Mouse (Mus musculus) neural tube, embryonic 14.5 days (tissue): ENCODE data around the gene Arpc1a. TPM values are rescaled to one million over a fixed set of nuclear protein-coding genes. Genes with fewer than 3 reads are reported as not detected.

Experiments
- ATAC-seq: fragments of 200-750 bp; cut with Nextera tagmentation; 2 replicates; pipeline ENCODE4 v1.8.0; 2017; ENCODE audit warnings: low read depth, mild to moderate bottlenecking, moderate TSS enrichment, moderate library complexity
- H3K27ac ChIP-seq: fragments of 300-500 bp; sonication (generic); 2 replicates; pipeline ENCODE4 v1.5.1; 2014; ENCODE audit warnings: low read depth, mild to moderate bottlenecking, control low read depth, low read length, moderate library complexity, mixed read lengths
- H3K27me3 ChIP-seq: fragments of 300-500 bp; sonication (generic); 2 replicates; pipeline ENCODE4 v1.6.1; 2014; ENCODE audit warnings: low read length; ENCODE audit not compliant: control insufficient read depth, insufficient read depth
- H3K36me3 ChIP-seq: fragments of 300-500 bp; sonication (generic); 2 replicates; pipeline ENCODE4 v1.6.1; 2014; ENCODE audit warnings: low read length, mixed read lengths; ENCODE audit not compliant: control insufficient read depth, insufficient read depth
- H3K4me1 ChIP-seq: fragments of 300-500 bp; sonication (generic); 2 replicates; pipeline ENCODE4 v1.6.1; 2014; ENCODE audit warnings: low read length; ENCODE audit not compliant: control insufficient read depth, insufficient read depth
- H3K4me2 ChIP-seq: fragments of 300-500 bp; sonication (generic); 2 replicates; pipeline ENCODE4 v1.6.1; 2014; ENCODE audit warnings: mild to moderate bottlenecking, low read depth, low read length, control low read depth
- H3K4me3 ChIP-seq: fragments of 300-500 bp; sonication (generic); 2 replicates; pipeline ENCODE4 v1.5.1; 2014; ENCODE audit warnings: low read depth, low read length, control low read depth, mixed read lengths
- H3K9ac ChIP-seq: fragments of 300-500 bp; sonication (generic); replicated peaks from 2 replicates; pipeline ENCODE4 v1.6.1; 2014; ENCODE audit warnings: low read depth, mild to moderate bottlenecking, control low read depth, low read length, mixed read lengths
- H3K9me3 ChIP-seq: fragments of 300-500 bp; sonication (generic); 2 replicates; pipeline ENCODE4 v1.6.1; 2016; ENCODE audit warnings: low read length; ENCODE audit not compliant: control insufficient read depth
- WGBS: fragments of 180-500 bp; shearing (Covaris S2); extraction: QIAGEN DNeasy Blood & Tissue Kit; methylation state at CpG from one replicate; pipeline ENCODE4 v1.1.7; 2014; 5-methylcytosine and 5-hydroxymethylcytosine counted together
- polyA plus RNA-seq: library from polyadenylated mRNA; unstranded; fragments of >200 nt; fragmentation: Nextera tagmentation; extraction: Ambion mirVana; gene quantifications from 2 replicates; pipeline ENCODE4 v1.2.1, GENCODE M21; 2014

The Arpc1a gene
- polyA plus RNA-seq, 1 experiment from 2014 or later: 243 TPM

DNA sequence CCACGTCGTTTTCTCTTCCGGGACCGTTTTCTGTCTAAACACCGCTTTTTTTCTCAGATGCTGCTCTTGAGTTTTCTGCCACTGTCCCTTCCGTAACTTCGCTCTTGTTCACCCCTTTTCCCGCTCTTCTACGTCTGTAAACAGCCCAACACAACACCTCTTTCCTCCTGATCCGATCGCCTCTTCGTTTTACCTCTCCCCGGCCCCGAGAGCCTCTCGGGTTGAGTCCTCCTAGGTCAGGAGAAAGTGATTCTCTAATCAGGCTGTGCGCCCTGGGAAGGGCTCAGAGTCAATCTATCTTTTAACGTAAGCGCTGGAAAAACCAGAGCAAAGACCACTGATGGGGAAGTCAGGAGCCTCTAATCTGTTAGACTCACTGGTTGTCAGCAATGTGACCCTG is 57.0 kb downstream of the Arpc1a start:
- H3K27ac ChIP-seq: peak overlapping the region; percentile 96
- H3K9me3 ChIP-seq: no peaks in the 10 kb centered on the region
- ATAC-seq: no peak
- H3K27me3 ChIP-seq: no peaks in the 10 kb centered on the region
- peaks cover 39% of the 10 kb centered on the region for H3K36me3 ChIP-seq
- under 1% methylated on average over 18 of the region's 18 CpGs for WGBS
- H3K4me3 ChIP-seq: peak overlapping the region; percentile 97
- peak overlapping the region; percentile 66 for H3K4me2 ChIP-seq
- peaks cover 19% of the 10 kb centered on the region for H3K4me1 ChIP-seq
- H3K9ac ChIP-seq: peak overlapping the region; percentile 85

DNA sequence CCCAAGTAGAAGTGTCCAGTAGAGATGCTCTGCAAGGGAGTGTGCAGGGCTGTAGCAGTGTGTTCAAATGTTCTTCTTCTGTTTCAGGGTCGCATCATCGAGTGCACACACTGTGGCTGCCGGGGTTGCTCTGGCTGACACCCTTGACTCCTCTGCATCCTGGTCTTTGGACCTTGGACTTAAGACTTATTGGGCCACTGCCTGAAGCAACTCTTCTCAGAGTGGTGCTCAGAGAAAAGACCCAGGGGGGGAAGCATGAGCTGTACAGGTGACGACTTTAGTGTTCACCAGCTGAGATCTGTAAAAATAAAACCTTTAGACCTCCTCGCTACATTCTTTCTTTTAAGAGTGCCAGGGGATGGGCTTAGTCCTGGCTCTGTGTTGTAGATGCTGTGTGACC is 64.1 kb downstream of the Arpc1a start:
- Histone ChIP-seq H3K9me3 (no peaks in the 10 kb centered on the region), H3K4me1 (no peaks in the 10 kb centered on the region), H3K4me2 (no peak overlapping the region), H3K27ac (no peak overlapping the region), H3K36me3 (peaks cover 86% of the 10 kb centered on the region), H3K4me3 (no peak overlapping the region), H3K27me3 (no peaks in the 10 kb centered on the region), H3K9ac (no peak overlapping the region)
- no peak for ATAC-seq
- WGBS: 93% methylated on average over 5 of the region's 5 CpGs

DNA sequence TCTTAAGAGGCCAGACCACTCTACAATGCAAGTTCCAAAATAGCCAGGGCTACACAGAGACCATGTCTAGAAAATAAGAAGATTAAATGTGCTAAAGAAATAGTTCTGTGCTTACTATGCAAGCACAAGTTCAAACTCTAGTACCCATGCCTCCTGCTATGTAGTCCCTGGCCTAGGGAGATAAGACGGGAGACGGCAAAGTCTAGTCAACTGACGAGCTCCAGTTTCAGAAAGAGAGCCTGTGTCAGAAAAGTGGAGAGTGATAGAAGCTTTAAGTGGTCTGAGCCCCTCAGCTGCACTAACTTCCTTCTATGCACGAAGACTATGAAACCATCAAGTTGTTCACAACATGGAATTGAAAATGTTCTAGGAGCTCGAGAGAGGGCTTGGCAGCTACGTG is 65.7 kb downstream of the Arpc1a start:
- no peak overlapping the region for H3K27ac ChIP-seq
- 93% methylated on average over 6 of the region's 6 CpGs for WGBS

DNA sequence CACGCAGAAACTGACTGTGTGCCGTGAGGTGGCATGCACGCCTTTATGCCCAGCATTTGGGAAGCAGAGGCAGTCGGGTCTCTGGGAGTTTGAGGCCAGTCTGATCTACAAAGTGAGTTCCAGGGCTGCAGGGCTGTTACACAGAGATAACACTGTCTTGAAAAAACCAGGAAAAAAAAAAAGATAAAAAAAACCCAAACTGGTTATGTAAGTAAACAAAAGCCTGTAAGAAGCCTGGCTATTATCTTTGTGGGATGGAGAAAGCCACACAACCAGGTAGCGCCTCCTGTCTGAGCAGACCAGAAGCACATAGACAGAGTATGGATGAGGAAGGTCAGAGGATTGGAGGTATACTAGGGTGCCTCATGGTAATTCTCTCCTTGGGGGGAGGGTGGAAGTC is 69.1 kb downstream of the Arpc1a start:
- Histone ChIP-seq H3K27ac (no peak overlapping the region), H3K36me3 (peaks cover 72% of the 10 kb centered on the region), H3K4me2 (no peak overlapping the region), H3K9ac (no peak overlapping the region), H3K27me3 (no peaks in the 10 kb centered on the region), H3K4me3 (no peak overlapping the region), H3K9me3 (no peaks in the 10 kb centered on the region), H3K4me1 (no peaks in the 10 kb centered on the region)
- ATAC-seq: no peak
- WGBS: 94% methylated on average over 5 of the region's 5 CpGs

More for the DNA sequence above, 65.7 kb downstream of the Arpc1a start:
- no peaks in the 10 kb centered on the region for H3K27me3 ChIP-seq
- H3K9ac ChIP-seq: no peak overlapping the region
- ATAC-seq: no peak
- peaks cover 85% of the 10 kb centered on the region for H3K36me3 ChIP-seq
- H3K4me2 ChIP-seq: no peak overlapping the region
- no peaks in the 10 kb centered on the region for H3K9me3 ChIP-seq
- no peak overlapping the region for H3K4me3 ChIP-seq
- H3K4me1 ChIP-seq: no peaks in the 10 kb centered on the region

Other genes starting within 250 kb of the Arpc1a start
- gene Smurf1, start 118.0 kb upstream of the Arpc1a start, polyA plus RNA-seq: 30.3 and 32.9 TPM in 2 replicates
- gene Gm4871, start 51.1 kb upstream of the Arpc1a start, polyA plus RNA-seq: not detected in 2 replicates
- not detected in 2 replicates for gene 1700018F24Rik, start 40.8 kb upstream of the Arpc1a start, polyA plus RNA-seq
- gene Kpna7, start 200 bp downstream of the Arpc1a start, polyA plus RNA-seq: not detected in 2 replicates
- gene Arpc1b, start 30.4 kb downstream of the Arpc1a start, polyA plus RNA-seq: 14.1 and 41.7 TPM in 2 replicates
- gene Pdap1, start 56.4 kb downstream of the Arpc1a start, polyA plus RNA-seq: 98.1 and 109 TPM in 2 replicates
- gene Bud31, start 56.5 kb downstream of the Arpc1a start, polyA plus RNA-seq: 182 and 198 TPM in 2 replicates
- gene Ptcd1, start 83.3 kb downstream of the Arpc1a start, polyA plus RNA-seq: 15.9 and 17.8 TPM in 2 replicates
- 30.1 and 31.3 TPM in 2 replicates for gene Cpsf4, start 83.4 kb downstream of the Arpc1a start, polyA plus RNA-seq
- gene Atp5j2, start 108.2 kb downstream of the Arpc1a start, polyA plus RNA-seq: 539 and 628 TPM in 2 replicates
- gene Zkscan14, start 118.0 kb downstream of the Arpc1a start, polyA plus RNA-seq: 15.2 and 17.0 TPM in 2 replicates
- 13.5 and 15.4 TPM in 2 replicates for gene Zkscan5, start 120.7 kb downstream of the Arpc1a start, polyA plus RNA-seq
- gene Zfp655, start 147.9 kb downstream of the Arpc1a start, polyA plus RNA-seq: 43.7 and 44.3 TPM in 2 replicates
- 0.40 and 0.57 TPM in 2 replicates for gene Zscan25, start 196.7 kb downstream of the Arpc1a start, polyA plus RNA-seq